Comparison of ENCODE assay signal across 14 mouse cellular contexts in genomic region chr1:171996701-171997100, GRCm38 (mm10).
"Had no signal": no experiment of that assay in that cellular context is flagged by ENCODE, and none has a peak within 500 bp of the region (broad histone marks: within the 10 kb centered on the region; RNA-seq: fewer than 3 reads in every experiment).

No protein-coding gene starts in this region.

- H3K9me3 ChIP-seq: midbrain, embryonic 10.5 days; neural tube, embryonic 12.5 days; stomach, embryonic 15.5 days had no signal

- H3K27ac ChIP-seq: midbrain, embryonic 10.5 days; neural tube, embryonic 12.5 days; stomach, embryonic 15.5 days; stomach, postnatal 0 days had no signal

- H3K27me3 ChIP-seq: neural tube, embryonic 12.5 days; stomach, embryonic 15.5 days had no signal

- H3K4me1 ChIP-seq: stomach, embryonic 15.5 days had no signal

- H3K4me3 ChIP-seq: midbrain, embryonic 10.5 days; neural tube, embryonic 12.5 days; stomach, embryonic 15.5 days had no signal

- H3K36me3 ChIP-seq: stomach, embryonic 15.5 days had no signal

- H3K9ac ChIP-seq: lung, embryonic 14.5 days; neural tube, embryonic 12.5 days; stomach, embryonic 15.5 days had no signal

- DNase-seq: lung, adult 18-20 months; lung, embryonic 14.5 days; lung, postnatal 10 days; lung, postnatal 4 days; midbrain, embryonic 14.5 days; right cerebral cortex, postnatal 14 days; thymus, adult 2 months; thymus, postnatal 25 days; thymus, postnatal 4 days had no signal

- ATAC-seq: midbrain, embryonic 16.5 days had no signal

- H3K4me2 ChIP-seq: lung, embryonic 14.5 days; neural tube, embryonic 12.5 days; stomach, embryonic 15.5 days had no signal
